Mouse (Mus musculus) embryonic facial prominence, embryonic 15.5 days (tissue): ENCODE measurements at regions not wholly inside any gene's neighbourhood (a gene's known extent, or its start where the extent isn't known, plus 50 kb on each side); places are given as distances from the start of the nearest gene placed in this dataset.
A peak's percentile ranks its signal among the peaks of the same experiment; 100 is the strongest.

Experiments
- ATAC-seq: fragments of 200-750 bp; cut with Nextera tagmentation; 2 replicates; pipeline ENCODE4 v1.8.0; 2017; ENCODE audit warnings: low read depth, moderate TSS enrichment; ENCODE audit not compliant: insufficient number of reproducible peaks, low FRiP score, low TSS enrichment
- H3K27ac ChIP-seq: fragments of 300-500 bp; sonication (generic); replicated peaks from 2 replicates; pipeline ENCODE4 v1.5.1; 2015; ENCODE audit warnings: mild to moderate bottlenecking, inconsistent platforms
- H3K27me3 ChIP-seq: fragments of 300-500 bp; sonication (generic); 2 replicates; pipeline ENCODE4 v1.6.1; 2015; ENCODE audit warnings: inconsistent platforms
- H3K36me3 ChIP-seq: fragments of 300-500 bp; sonication (generic); 2 replicates; pipeline ENCODE4 v1.6.1; 2015; ENCODE audit warnings: mild to moderate bottlenecking, inconsistent platforms
- H3K4me1 ChIP-seq: fragments of 300-500 bp; sonication (generic); 2 replicates; pipeline ENCODE4 v1.6.1; 2015; ENCODE audit warnings: inconsistent platforms
- H3K4me2 ChIP-seq: fragments of 300-500 bp; sonication (generic); replicated peaks from 2 replicates; pipeline ENCODE4 v1.6.1; 2015; ENCODE audit warnings: mild to moderate bottlenecking, inconsistent platforms
- H3K4me3 ChIP-seq: fragments of 300-500 bp; sonication (generic); replicated peaks from 2 replicates; pipeline ENCODE4 v1.5.1; 2015; ENCODE audit warnings: mild to moderate bottlenecking, inconsistent platforms
- H3K9ac ChIP-seq: fragments of 300-500 bp; sonication (generic); 2 replicates; pipeline ENCODE4 v1.6.1; 2015; ENCODE audit warnings: inconsistent platforms
- H3K9me3 ChIP-seq: fragments of 300-500 bp; sonication (generic); replicated peaks from 2 replicates; pipeline ENCODE4 v1.6.1; 2016; ENCODE audit warnings: inconsistent platforms
- WGBS: fragments of 180-500 bp; shearing (Covaris S2); methylation state at CpG from one replicate; pipeline ENCODE4 v1.1.7; 2015; 5-methylcytosine and 5-hydroxymethylcytosine counted together

DNA sequence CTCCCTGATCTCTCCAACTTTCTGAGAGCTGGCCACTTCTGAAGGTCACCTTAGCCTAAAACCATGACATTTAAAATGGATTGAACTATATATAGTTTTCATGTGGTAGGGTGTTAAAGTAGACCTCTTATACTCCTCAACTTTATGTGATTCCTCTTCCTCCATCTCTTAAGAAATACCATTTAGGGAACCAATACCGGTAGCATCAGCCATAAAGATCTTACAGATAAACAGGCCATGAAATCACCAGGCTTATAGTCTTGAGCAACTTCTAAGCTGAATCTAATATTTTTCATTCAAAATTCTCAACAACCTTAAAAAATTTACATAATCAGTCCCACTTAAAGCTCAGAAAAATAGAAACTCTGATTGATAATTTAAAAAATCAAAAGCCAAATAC, 56.2 kb downstream of the Rpl36a-ps1 start:
- no peaks in the 10 kb centered on the region for H3K9me3 ChIP-seq

DNA sequence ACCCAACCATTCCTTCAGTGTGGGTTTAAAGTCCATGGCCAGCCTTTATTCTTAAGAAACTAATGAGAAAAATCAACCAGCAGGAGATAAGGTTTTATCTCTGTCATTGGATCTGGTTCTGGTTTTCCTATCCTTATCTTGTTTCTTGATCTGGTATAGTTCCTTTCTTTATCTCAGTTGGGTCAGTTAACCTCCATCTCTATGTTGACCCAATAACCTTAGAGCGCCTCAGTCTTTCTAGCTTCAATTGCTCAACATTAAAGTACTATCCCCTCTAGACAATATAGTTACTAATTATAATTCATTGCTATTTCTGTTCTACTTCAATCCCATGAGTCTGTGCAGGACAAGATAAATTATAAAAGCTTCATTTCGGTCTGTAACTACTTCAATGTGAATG, 56.7 kb downstream of the Rpl36a-ps1 start:
- Histone ChIP-seq H3K9me3 (no peaks in the 10 kb centered on the region), H3K27ac (no peak overlapping the region), H3K4me1 (no peaks in the 10 kb centered on the region), H3K9ac (no peak overlapping the region), H3K27me3 (no peaks in the 10 kb centered on the region), H3K36me3 (no peaks in the 10 kb centered on the region), H3K4me2 (no peak overlapping the region), H3K4me3 (no peak overlapping the region)
- ATAC-seq, result no peak
- 84% methylated on average over 2 of the region's 2 CpGs for WGBS

More for the DNA sequence above, 56.2 kb downstream of the Rpl36a-ps1 start:
- H3K9ac ChIP-seq, result no peak overlapping the region
- H3K27me3 ChIP-seq, result no peaks in the 10 kb centered on the region
- H3K4me1 ChIP-seq, result no peaks in the 10 kb centered on the region
- H3K4me3 ChIP-seq, result no peak overlapping the region
- H3K27ac ChIP-seq, result no peak overlapping the region
- WGBS, result 77% methylated on average over 1 of the region's 1 CpGs
- no peak for ATAC-seq
- H3K36me3 ChIP-seq, result no peaks in the 10 kb centered on the region
- H3K4me2 ChIP-seq, result no peak overlapping the region

DNA sequence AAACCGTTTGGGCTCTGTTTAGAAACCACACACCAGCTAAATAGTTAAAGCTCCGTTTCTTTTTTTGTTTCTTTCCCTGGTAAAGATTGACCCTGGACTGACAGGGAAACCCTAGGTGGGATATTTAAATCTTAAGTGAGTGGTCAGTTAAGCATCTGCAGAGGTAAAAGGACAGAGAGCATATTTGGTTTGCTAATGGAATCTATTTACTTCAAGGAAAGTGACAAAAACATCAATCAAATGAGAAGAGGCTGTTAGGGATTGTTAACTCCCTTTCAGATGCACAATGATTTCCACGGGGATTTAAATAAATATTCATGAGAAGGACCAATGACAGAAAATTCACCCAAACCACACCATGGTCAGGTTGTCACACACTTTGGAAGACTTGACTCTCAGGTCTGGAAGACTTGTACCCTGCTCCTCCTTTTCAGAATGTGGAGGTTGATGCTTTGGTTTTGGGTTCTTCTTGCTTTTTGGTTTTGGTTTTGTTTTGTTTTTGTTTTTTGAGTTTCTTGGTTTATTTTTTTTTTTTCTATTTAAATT, 60.7 kb downstream of the Rpl36a-ps1 start:
- Histone ChIP-seq H3K27me3 (no peaks in the 10 kb centered on the region), H3K36me3 (no peaks in the 10 kb centered on the region), H3K4me2 (no peak overlapping the region), H3K9me3 (no peaks in the 10 kb centered on the region), H3K4me3 (no peak overlapping the region), H3K9ac (no peak overlapping the region), H3K4me1 (no peaks in the 10 kb centered on the region), H3K27ac (no peak overlapping the region)
- 28% methylated on average over 3 of the region's 3 CpGs for WGBS
- ATAC-seq, result no peak

DNA sequence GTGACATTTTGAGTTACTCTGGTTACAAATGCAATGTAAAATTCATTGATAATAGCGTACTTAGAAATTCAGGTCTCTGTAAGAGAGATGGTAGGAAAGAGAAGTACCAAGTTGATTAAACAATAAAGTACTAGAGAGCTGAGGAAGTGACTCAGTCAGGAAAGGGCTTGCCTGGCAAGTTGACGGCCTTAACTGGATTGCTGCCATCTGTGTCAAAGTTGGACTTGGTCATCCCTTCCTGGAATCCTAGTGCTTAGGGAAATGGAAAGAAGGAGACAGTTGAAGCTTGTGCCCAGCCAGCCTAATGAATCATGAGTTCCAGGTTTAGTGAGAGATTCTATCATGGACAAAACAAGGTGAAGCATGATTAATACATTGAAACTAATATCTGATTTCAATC, 64.8 kb downstream of the Rpl36a-ps1 start:
- no peak overlapping the region for H3K9ac ChIP-seq
- no peak for ATAC-seq
- H3K4me2 ChIP-seq, result no peak overlapping the region
- H3K36me3 ChIP-seq, result no peaks in the 10 kb centered on the region
- no peak overlapping the region for H3K27ac ChIP-seq
- 64% methylated on average over 2 of the region's 2 CpGs for WGBS
- H3K27me3 ChIP-seq, result no peaks in the 10 kb centered on the region
- H3K4me1 ChIP-seq, result no peaks in the 10 kb centered on the region
- no peaks in the 10 kb centered on the region for H3K9me3 ChIP-seq
- H3K4me3 ChIP-seq, result no peak overlapping the region

DNA sequence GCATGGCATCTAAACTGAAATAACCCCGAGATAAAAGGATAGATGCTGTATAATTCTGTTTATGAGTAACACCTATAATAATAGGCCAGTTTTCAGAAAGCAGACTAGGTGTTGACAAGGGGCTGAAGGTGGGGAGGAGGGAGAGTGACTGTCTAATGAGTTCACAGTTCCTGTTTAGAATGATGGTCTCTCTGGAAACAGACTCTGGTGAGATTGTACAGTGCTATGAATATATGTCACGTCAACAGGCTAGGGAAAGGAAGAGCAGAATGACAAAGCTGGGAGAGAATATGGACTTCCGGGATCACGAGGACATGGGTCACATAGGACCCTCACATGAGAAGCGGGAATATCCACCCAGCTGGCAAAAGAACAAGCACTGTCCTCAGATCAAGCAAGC, 85.9 kb downstream of the Rpl36a-ps1 start:
- Histone ChIP-seq H3K9me3 (no peaks in the 10 kb centered on the region), H3K27me3 (no peaks in the 10 kb centered on the region), H3K9ac (no peak overlapping the region), H3K4me2 (no peak overlapping the region), H3K4me3 (no peak overlapping the region), H3K27ac (no peak overlapping the region), H3K36me3 (no peaks in the 10 kb centered on the region), H3K4me1 (no peaks in the 10 kb centered on the region)
- no peak for ATAC-seq
- WGBS, result 87% methylated on average over 5 of the region's 5 CpGs

DNA sequence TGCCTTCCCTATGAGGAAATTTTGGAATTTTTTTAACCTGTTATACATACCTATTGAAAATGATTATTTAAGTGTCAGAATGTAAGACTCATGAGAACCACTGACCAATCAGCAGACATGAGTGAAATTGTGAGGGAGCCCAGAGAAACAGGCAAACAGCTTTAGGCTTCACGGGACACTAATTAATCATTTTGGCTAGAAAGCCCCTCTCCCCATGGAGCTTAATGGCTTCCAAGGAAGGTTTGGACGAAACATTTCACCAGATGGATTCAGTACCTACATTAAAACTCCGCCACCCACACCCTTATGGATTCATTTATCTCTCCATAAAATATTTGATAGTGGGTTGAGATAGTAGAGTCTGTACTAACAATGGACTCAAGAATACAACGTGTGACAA, 95.2 kb downstream of the Rpl36a-ps1 start:
- no peaks in the 10 kb centered on the region for H3K36me3 ChIP-seq
- no peak for ATAC-seq
- no peak overlapping the region for H3K4me2 ChIP-seq
- no peak overlapping the region for H3K9ac ChIP-seq
- no peak overlapping the region for H3K27ac ChIP-seq
- WGBS, result 73% methylated on average over 4 of the region's 4 CpGs
- no peaks in the 10 kb centered on the region for H3K9me3 ChIP-seq
- no peaks in the 10 kb centered on the region for H3K27me3 ChIP-seq
- H3K4me3 ChIP-seq, result no peak overlapping the region
- no peaks in the 10 kb centered on the region for H3K4me1 ChIP-seq

DNA sequence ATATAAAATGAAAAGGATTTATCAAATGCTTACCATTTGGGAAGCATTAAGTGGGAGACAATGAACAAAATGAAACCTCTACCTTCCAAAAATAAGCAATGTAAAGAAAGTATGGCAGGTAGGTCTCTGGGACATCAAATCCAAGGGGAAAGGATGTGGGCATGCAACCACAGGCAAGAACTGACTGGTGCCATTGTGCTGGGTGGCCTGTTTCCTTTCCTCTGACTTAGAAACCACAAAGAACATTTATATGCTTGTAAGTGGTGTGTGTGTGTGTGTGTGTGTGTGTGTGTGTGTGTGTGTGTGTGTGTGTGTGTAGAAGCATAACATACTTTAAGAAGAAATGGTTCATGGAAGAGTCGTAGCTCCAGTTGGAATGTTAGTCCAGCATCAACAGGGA, 96.7 kb downstream of the Rpl36a-ps1 start:
- no peaks in the 10 kb centered on the region for H3K36me3 ChIP-seq

DNA sequence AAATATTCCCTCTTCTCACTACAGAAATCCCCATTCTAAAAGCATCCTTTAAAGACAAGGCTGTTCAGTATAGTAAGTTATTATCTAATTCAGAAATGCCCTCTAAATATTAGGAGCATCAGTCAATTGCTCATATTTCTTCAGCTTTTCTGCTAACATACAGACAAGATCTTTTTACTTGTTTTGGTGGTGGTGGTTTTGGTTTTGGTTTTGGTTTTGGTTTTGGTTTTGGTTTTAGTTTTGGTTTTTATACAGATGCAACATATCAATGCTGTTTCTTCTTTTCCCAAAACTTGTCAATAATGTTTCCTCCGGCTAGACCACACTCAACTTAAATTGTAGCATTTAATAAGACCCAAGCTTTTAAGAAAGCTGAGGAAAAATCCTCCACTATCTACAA, 98.2 kb downstream of the Rpl36a-ps1 start:
- Histone ChIP-seq H3K4me1 (no peaks in the 10 kb centered on the region), H3K27me3 (no peaks in the 10 kb centered on the region), H3K9ac (no peak overlapping the region), H3K4me3 (no peak overlapping the region), H3K9me3 (no peaks in the 10 kb centered on the region), H3K4me2 (no peak overlapping the region), H3K36me3 (no peaks in the 10 kb centered on the region), H3K27ac (no peak overlapping the region)
- 78% methylated on average over 1 of the region's 1 CpGs for WGBS
- no peak for ATAC-seq

More for the DNA sequence above, 96.7 kb downstream of the Rpl36a-ps1 start:
- Histone ChIP-seq H3K9ac (no peak overlapping the region), H3K27me3 (no peaks in the 10 kb centered on the region), H3K4me3 (no peak overlapping the region), H3K4me2 (no peak overlapping the region), H3K9me3 (no peaks in the 10 kb centered on the region), H3K27ac (no peak overlapping the region), H3K4me1 (no peaks in the 10 kb centered on the region)
- ATAC-seq, result no peak
- WGBS, result 74% methylated on average over 1 of the region's 1 CpGs

DNA sequence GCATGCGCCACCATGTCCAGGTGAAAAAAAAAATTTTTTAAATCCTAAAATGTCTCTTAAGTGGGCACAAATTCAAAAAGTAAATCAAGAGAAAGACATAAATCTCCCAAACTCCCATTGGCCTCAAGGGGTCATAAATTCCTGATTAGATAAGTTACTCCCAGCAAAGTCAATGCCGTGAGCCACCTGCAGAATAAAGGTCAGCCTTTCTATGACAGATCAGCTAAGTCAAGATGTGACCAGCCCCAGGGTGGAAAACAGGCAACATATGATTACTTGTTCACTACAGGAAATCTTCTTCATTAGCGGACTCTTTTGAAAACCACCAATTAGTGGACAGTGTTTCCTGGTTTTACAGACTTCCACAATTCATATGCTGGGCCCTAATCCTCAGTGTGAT, 101.4 kb downstream of the Rpl36a-ps1 start:
- WGBS, result 77% methylated on average over 3 of the region's 3 CpGs
- Histone ChIP-seq H3K4me1 (no peaks in the 10 kb centered on the region), H3K9me3 (no peaks in the 10 kb centered on the region), H3K36me3 (no peaks in the 10 kb centered on the region), H3K4me3 (no peak overlapping the region), H3K9ac (no peak overlapping the region), H3K27ac (no peak overlapping the region), H3K4me2 (no peak overlapping the region), H3K27me3 (no peaks in the 10 kb centered on the region)
- ATAC-seq, result no peak

DNA sequence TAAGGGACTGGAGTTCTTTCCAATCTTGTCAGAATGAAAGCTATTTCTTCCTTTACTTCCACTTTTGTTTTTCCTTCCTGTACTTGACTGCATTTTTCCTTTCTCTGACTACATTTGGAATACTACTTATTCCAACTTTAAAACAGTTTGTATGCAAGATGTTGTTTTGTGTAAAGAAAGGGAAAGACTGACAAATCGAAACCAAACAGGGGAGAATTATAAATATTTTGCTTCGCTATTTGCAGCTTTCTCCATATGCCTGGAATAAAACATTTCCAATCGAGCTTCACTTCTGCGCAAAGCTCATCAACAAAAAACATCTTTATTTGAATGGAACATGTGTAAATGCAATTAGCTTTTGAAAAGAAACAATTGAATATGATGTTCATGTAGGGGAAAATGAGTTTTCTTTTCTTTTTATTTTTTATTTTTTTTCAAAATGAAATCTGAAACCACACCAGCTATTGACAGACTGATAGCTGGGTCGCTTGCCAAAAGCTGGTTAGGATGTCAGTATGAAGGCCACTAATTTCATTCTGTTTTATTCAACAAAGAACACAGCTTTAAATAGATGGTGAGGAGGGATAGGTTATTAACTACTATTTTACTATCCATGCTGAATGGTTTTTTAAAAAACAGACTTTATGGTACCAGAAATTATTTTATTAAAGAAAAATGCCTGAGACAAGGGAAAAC, 102.7 kb downstream of the Rpl36a-ps1 start:
- H3K4me3 ChIP-seq, result peak overlapping the region; percentile 3; the same call in 1 of the 2 replicates
- no peaks in the 10 kb centered on the region for H3K9me3 ChIP-seq
- H3K4me1 ChIP-seq, result no peaks in the 10 kb centered on the region
- H3K27ac ChIP-seq, result no peak overlapping the region
- no peaks in the 10 kb centered on the region for H3K36me3 ChIP-seq
- no peak overlapping the region for H3K4me2 ChIP-seq
- H3K27me3 ChIP-seq, result no peaks in the 10 kb centered on the region
- no peak overlapping the region for H3K9ac ChIP-seq
- 51% methylated on average over 5 of the region's 5 CpGs for WGBS
- no peak for ATAC-seq

DNA sequence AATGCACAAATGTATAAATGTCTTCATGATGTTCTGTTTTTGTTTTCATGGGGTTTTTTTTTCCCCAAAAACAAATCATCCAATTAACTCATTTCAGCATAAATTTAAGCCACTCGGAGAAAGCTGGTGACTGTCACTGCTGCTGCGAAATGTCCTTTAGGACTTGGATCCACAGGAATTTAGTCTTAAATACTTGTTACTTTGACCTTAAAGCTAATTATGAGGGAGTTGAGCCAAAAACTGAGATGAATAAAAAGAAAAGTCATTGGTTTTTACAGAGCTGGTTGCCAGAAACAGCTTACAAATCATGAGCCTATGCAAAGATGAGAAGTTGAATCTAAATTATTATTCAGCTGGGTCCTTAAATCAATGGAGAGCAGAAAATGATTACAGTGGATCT, 106.5 kb downstream of the Rpl36a-ps1 start:
- 55% methylated on average over 2 of the region's 2 CpGs for WGBS
- H3K4me1 ChIP-seq, result no peaks in the 10 kb centered on the region
- H3K9me3 ChIP-seq, result no peaks in the 10 kb centered on the region
- no peaks in the 10 kb centered on the region for H3K27me3 ChIP-seq
- no peak for ATAC-seq
- H3K4me3 ChIP-seq, result no peak overlapping the region
- H3K4me2 ChIP-seq, result no peak overlapping the region
- H3K9ac ChIP-seq, result no peak overlapping the region
- no peak overlapping the region for H3K27ac ChIP-seq
- H3K36me3 ChIP-seq, result no peaks in the 10 kb centered on the region

DNA sequence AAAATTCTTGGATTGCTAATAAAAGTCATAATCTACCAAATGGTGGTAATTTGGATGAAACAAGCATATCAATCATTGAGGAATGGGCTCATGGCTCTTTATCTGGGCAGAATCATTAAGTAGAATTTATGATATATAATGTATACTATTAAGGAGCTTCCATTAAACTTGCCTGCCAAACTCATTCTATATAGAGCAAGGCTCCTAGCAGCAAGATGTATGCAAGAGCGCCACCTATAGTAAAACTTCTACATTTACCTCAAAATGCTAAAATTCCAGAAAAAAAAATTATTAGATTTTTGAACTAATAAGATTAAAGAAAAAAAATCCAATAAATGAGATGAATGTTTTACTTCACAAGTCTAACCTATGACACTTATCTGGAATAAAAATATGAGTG, 107.1 kb downstream of the Rpl36a-ps1 start:
- no peak overlapping the region for H3K4me3 ChIP-seq
- H3K4me2 ChIP-seq, result no peak overlapping the region
- 3% methylated on average over 1 of the region's 1 CpGs for WGBS
- H3K27me3 ChIP-seq, result no peaks in the 10 kb centered on the region
- H3K27ac ChIP-seq, result no peak overlapping the region
- no peaks in the 10 kb centered on the region for H3K4me1 ChIP-seq
- no peak for ATAC-seq
- no peak overlapping the region for H3K9ac ChIP-seq
- no peaks in the 10 kb centered on the region for H3K36me3 ChIP-seq
- no peaks in the 10 kb centered on the region for H3K9me3 ChIP-seq
